Mouse (Mus musculus): Measurements from ENCODE around the gene 1700019D03Rik.

Gene 1700019D03Rik

GRCm38 (mm10) chr1:53020079-53020478 is at the start of gene 1700019D03Rik:
Gene 1700019D03Rik, minus strand, starts transcription at chr1:53020179.
- no peak for DNase-seq (ENCODE audit: low spot score)

GRCm38 (mm10) chr1:53063921-53064320 is 43.9 kb upstream of the 1700019D03Rik start:
- no peak for DNase-seq (ENCODE audit: low spot score)

GRCm38 (mm10) chr1:53061871-53062608 is 42.1 kb upstream of the 1700019D03Rik start:
- DNase-seq (ENCODE audit: low spot score), result no peak

GRCm38 (mm10) chr1:53061340-53061739 is 41.4 kb upstream of the 1700019D03Rik start, which contains the start of gene Mstn:
Gene Mstn, plus strand, starts transcription at chr1:53061640.
- no peak for DNase-seq (ENCODE audit: low spot score)

DNA sequence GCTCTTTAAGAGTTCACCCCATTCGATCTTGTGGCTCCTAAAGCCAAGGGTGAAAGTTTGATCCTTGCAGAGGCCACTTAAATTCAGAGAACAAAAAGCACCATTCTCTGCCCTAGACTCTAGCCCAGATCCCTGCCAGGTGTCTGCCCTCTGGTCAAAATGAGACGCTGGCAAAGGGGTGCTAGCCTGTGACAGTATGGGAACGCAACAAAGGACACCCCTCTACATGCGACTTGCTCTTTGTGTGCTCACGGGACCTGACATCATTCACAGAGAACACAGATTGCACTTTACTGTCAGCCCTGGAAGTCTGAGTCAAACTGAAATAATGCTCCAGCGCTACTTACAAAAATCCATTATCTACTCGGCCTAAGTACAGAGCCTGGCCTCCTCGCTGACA is 40.5 kb upstream of the 1700019D03Rik start:
- DNase-seq (ENCODE audit: low spot score), result no peak

DNA sequence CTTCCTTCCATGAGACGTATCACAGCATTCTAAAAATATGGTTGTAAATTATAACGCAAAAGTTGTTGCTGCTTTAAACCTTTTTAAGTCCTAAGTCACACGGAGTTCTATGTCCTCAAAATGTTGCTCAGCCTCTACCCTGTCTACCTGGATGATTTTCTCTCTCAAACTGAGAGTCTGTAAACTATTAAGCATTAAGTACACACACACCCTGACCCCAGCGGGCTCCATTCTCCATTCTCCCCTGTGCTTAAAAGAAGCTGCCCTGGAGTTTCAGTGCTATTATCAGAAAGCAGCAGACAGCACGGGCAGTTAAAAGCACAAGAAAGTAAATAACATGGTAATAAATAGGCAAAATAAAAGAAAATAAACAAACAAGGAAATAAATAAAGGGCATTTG is 39.1 kb upstream of the 1700019D03Rik start:
- no peak for DNase-seq (ENCODE audit: low spot score)

- peak; percentile 38 for DNase-seq (ENCODE audit: low spot score)
Measured at GRCm38 (mm10) chr1:53053087-53054022, 33.4 kb upstream of the 1700019D03Rik start.

- no peak for DNase-seq (ENCODE audit: low spot score)
Measured at GRCm38 (mm10) chr1:53049763-53050427, 29.9 kb upstream of the 1700019D03Rik start.

DNA sequence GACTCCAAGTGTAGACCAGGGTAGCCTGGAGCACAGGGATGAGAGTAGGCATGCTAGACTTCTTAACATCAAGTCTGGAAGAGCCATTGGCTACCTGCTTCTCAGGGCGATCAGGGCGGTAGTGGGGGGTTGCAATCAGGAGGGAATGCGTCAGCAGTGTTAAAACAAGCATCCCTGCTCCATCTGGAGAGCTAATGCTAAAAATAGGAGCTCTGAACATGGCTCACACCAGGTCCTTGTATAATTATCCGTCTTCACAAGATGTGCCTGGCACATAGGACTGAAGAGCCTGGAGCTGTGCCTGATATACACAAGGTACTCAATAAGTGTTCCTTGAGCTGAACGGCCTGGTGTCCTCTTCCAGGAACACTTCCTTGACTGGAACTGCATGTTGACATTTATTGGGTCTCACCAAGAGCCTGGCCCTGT is 17.5 kb upstream of the 1700019D03Rik start:
- no peak for DNase-seq (ENCODE audit: low spot score)

- DNase-seq (ENCODE audit: low spot score), result no peak
Measured at GRCm38 (mm10) chr1:53032550-53032949, 12.6 kb upstream of the 1700019D03Rik start.

- no peak for DNase-seq (ENCODE audit: low spot score)
Measured at GRCm38 (mm10) chr1:53018746-53019505, 1.1 kb downstream of the 1700019D03Rik start.

DNA sequence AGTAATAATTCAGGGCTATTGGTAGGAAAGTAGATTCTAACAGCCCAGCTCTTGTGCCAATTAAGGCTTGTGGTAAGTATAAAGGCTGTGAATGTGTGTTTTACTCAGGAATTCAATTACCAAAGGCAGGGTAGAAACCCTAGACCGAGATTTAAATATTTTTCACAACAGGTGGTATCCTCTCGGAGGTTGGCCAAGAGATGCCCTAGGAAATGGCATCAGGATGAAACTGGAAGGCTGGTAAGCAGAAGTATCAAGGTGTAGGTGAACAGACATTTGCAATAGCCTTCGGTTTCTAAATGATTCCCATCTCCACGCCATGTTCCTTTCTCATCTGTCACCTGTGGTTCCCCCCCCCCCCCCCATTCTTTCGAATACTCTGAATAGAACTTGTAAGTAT is 4.4 kb downstream of the 1700019D03Rik start:
- no peak for DNase-seq (ENCODE audit: low spot score)

- DNase-seq (ENCODE audit: low spot score), result no peak
Measured at GRCm38 (mm10) chr1:53014716-53015115, 5.3 kb downstream of the 1700019D03Rik start.

GRCm38 (mm10) chr1:52986692-52987091 is 33.3 kb downstream of the 1700019D03Rik start:
- no peak for DNase-seq (ENCODE audit: low spot score)

DNA sequence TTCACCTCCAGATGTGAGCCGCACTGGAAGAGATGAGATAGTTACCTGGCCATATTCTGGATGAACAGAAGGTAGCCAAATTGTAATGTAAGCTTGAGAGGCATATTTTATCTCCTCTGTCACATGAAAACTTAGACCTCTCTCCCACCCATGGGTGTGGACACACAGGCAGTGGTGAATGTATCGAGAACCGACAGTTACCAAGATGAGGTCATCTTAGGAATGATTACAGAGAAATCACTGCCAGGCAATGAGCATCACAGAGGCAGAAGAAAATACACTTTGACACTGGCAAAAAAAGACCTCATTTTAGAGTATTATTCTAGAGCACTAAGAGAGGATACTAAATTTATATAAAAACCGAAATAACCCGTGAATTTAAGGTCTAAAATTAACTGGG is 46.8 kb downstream of the 1700019D03Rik start:
- no peak for DNase-seq (ENCODE audit: low spot score)

DNA sequence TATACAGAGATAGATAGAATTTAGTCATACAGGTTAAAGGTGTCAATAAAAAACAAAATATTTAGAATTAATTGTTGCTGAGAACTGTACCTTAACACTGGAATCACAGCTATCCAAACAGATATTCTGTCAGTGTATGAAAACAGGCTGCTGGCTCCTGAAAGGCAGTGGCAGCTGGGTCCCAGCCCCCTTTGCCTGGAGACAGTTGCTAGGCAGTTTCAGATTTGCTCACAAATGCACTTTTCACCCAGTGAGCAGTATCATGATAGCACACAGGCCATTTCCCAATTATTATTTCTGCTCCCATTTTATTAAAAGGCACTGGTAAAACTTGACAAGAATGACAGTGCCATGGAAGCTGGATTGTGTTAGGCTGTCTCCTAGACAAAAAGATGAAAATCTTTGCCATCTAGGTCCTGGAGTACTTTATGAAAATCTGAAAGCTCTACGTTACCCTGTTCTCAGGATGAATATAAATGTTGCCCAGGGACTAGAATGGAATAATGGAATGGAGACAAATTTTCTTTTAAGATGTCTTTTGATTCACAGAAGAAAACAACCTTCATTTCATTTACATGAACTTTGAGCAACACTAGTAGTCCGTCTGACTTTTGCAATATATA is 48.0 kb downstream of the 1700019D03Rik start:
- DNase-seq (ENCODE audit: low spot score), result no peak

- DNase-seq (ENCODE audit: low spot score), result no peak
Measured at GRCm38 (mm10) chr1:52964581-52964980, 55.4 kb downstream of the 1700019D03Rik start.

GRCm38 (mm10) chr1:52963097-52963496 is 56.9 kb downstream of the 1700019D03Rik start:
- DNase-seq (ENCODE audit: low spot score), result no peak

GRCm38 (mm10) chr1:52960191-52960590 is 59.8 kb downstream of the 1700019D03Rik start:
- no peak for DNase-seq (ENCODE audit: low spot score)

DNA sequence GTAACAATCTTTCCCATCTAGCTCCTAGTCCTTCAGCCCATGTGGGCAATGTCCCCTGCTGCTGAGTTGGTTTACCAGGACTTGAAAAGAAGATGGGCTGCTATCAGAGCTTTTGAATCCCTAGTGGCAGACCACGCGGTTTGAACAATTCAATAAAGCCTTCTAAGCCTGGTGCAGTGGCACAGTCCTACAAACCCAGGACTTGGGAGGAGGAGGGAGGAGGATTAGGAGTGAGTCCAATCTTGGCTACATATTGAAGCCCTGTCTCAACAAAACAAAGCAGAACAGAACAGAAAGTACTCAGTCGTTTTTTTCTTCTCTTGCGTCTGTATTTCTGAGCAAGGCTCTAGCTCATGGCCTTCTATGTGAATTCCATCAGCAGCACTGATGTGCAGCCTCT is 63.2 kb downstream of the 1700019D03Rik start:
- no peak for DNase-seq (ENCODE audit: low spot score)

- DNase-seq (ENCODE audit: low spot score), result no peak
Measured at GRCm38 (mm10) chr1:52955102-52955501, 64.9 kb downstream of the 1700019D03Rik start.
